Mouse (Mus musculus): Measurements from ENCODE around the gene Mlip.
"Not testable (repeated sequence)": the region's sequence is repeated elsewhere in the genome, so short reads cannot be mapped to it uniquely, and the experiment has no call there.

Mlip gene

GRCm38 (mm10) chr9:77352432-77353175 is at the start of gene Mlip:
Gene Mlip (minus strand): TSS chr9:77352969.
- no peak for DNase-seq (ENCODE audit: low spot score in 2 of 2)

GRCm38 (mm10) chr9:77399801-77400200 is 47.0 kb upstream of the Mlip start:
- DNase-seq (ENCODE audit: low spot score in 2 of 2) = no peak

- DNase-seq (ENCODE audit: low spot score in 2 of 2) = no peak
Measured at GRCm38 (mm10) chr9:77398856-77399631, 46.3 kb upstream of the Mlip start.

- DNase-seq (ENCODE audit: low spot score in 2 of 2) = no peak
Measured at GRCm38 (mm10) chr9:77397027-77397426, 44.3 kb upstream of the Mlip start.

GRCm38 (mm10) chr9:77391248-77391647 is 38.5 kb upstream of the Mlip start:
- no peak for DNase-seq (ENCODE audit: low spot score in 2 of 2)

- DNase-seq (ENCODE audit: low spot score in 2 of 2) = no peak
Measured at GRCm38 (mm10) chr9:77388956-77389355, 36.2 kb upstream of the Mlip start.

- no peak for DNase-seq (ENCODE audit: low spot score in 2 of 2)
Measured at GRCm38 (mm10) chr9:77386751-77387150, 34.0 kb upstream of the Mlip start.

GRCm38 (mm10) chr9:77385611-77386010 is 32.8 kb upstream of the Mlip start:
- DNase-seq (ENCODE audit: low spot score in 2 of 2) = no peak

- DNase-seq (ENCODE audit: low spot score in 2 of 2) = no peak
Measured at GRCm38 (mm10) chr9:77384651-77385050, 31.9 kb upstream of the Mlip start.

GRCm38 (mm10) chr9:77383951-77384350 is 31.2 kb upstream of the Mlip start:
- DNase-seq (ENCODE audit: low spot score in 2 of 2) = no peak

- DNase-seq (ENCODE audit: low spot score in 2 of 2) = no peak
Measured at GRCm38 (mm10) chr9:77382514-77382913, 29.7 kb upstream of the Mlip start.

- DNase-seq (ENCODE audit: low spot score in 2 of 2) = peak; percentile 37 to 83
Measured at GRCm38 (mm10) chr9:77381565-77381964, 28.8 kb upstream of the Mlip start.

GRCm38 (mm10) chr9:77379625-77380024 is 26.9 kb upstream of the Mlip start:
- DNase-seq (ENCODE audit: low spot score in 2 of 2) = peak; percentile 35 to 79

- DNase-seq (ENCODE audit: low spot score in 2 of 2) = no peak
Measured at GRCm38 (mm10) chr9:77377696-77378095, 24.9 kb upstream of the Mlip start.

- no peak for DNase-seq (ENCODE audit: low spot score in 2 of 2)
Measured at GRCm38 (mm10) chr9:77377082-77377481, 24.3 kb upstream of the Mlip start.

- DNase-seq (ENCODE audit: low spot score in 2 of 2) = no peak
Measured at GRCm38 (mm10) chr9:77376561-77376960, 23.8 kb upstream of the Mlip start.

- DNase-seq (ENCODE audit: low spot score in 2 of 2) = no peak
Measured at GRCm38 (mm10) chr9:77370706-77371105, 17.9 kb upstream of the Mlip start.

- DNase-seq (ENCODE audit: low spot score in 2 of 2) = no peak
Measured at GRCm38 (mm10) chr9:77369262-77369661, 16.5 kb upstream of the Mlip start.

- not testable (repeated sequence) for DNase-seq (ENCODE audit: low spot score in 2 of 2)
Measured at GRCm38 (mm10) chr9:77364681-77365080, 11.9 kb upstream of the Mlip start.

GRCm38 (mm10) chr9:77362906-77363305 is 10.1 kb upstream of the Mlip start:
- DNase-seq (ENCODE audit: low spot score in 2 of 2) = no peak

GRCm38 (mm10) chr9:77360654-77361053 is 7.9 kb upstream of the Mlip start:
- no peak for DNase-seq (ENCODE audit: low spot score in 2 of 2)

GRCm38 (mm10) chr9:77359278-77359973 is 6.7 kb upstream of the Mlip start:
- DNase-seq (ENCODE audit: low spot score in 2 of 2) = no peak

Measured in urinary bladder, postnatal 4 days (tissue).